Mouse (Mus musculus) lung, postnatal 0 days (tissue): ENCODE data around the gene Ythdc1. TPM values are rescaled to one million over a fixed set of nuclear protein-coding genes. Genes with fewer than 3 reads are reported as not detected.
"Not testable (repeated sequence)": the region's sequence is repeated elsewhere in the genome, so short reads cannot be mapped to it uniquely, and the experiment has no call there.

Source experiments
- ATAC-seq: fragments of 200-750 bp; cut with Nextera tagmentation; 2 replicates; pipeline ENCODE4 v1.8.0; 2017; ENCODE audit warnings: moderate library complexity
- DNase-seq: peaks from one replicate; pipeline ENCODE4 v3.0.0-alpha.2; 2016; ENCODE audit warnings: low spot score
- H3K27ac ChIP-seq: fragments of 300-500 bp; sonication (generic); 2 replicates; pipeline ENCODE4 v1.5.1; 2014; ENCODE audit warnings: antibody characterized with exemption, mild to moderate bottlenecking, low read length, mixed read lengths
- H3K27me3 ChIP-seq: fragments of 300-500 bp; sonication (generic); replicated peaks from 2 replicates; pipeline ENCODE4 v1.6.1; 2014; ENCODE audit warnings: low read length, mixed read lengths; ENCODE audit not compliant: insufficient read depth
- H3K36me3 ChIP-seq: fragments of 300-500 bp; sonication (generic); 2 replicates; pipeline ENCODE4 v1.6.1; 2014; ENCODE audit warnings: low read length, mixed read lengths; ENCODE audit not compliant: insufficient read depth
- H3K4me1 ChIP-seq: fragments of 300-500 bp; sonication (generic); 2 replicates; pipeline ENCODE4 v1.6.1; 2014; ENCODE audit warnings: antibody characterized with exemption, low read depth, low read length, mixed read lengths; ENCODE audit not compliant: insufficient read depth
- H3K4me2 ChIP-seq: fragments of 300-500 bp; sonication (generic); replicated peaks from 2 replicates; pipeline ENCODE4 v1.6.1; 2014; ENCODE audit warnings: low read depth, mild to moderate bottlenecking, low read length, moderate library complexity, mixed read lengths
- H3K4me3 ChIP-seq: fragments of 300-500 bp; sonication (generic); 2 replicates; pipeline ENCODE4 v1.5.1; 2014; ENCODE audit warnings: low read depth, low read length
- H3K9ac ChIP-seq: fragments of 300-500 bp; sonication (generic); replicated peaks from 2 replicates; pipeline ENCODE4 v1.6.1; 2014; ENCODE audit warnings: low read depth, mild to moderate bottlenecking
- H3K9me3 ChIP-seq: fragments of 300-500 bp; sonication (generic); 2 replicates; pipeline ENCODE4 v1.6.1; 2016; ENCODE audit warnings: low read length, mixed read lengths
- CTCF ChIP-seq: IDR thresholded peaks from 2 replicates; pipeline ENCODE4 v1.5.1; 2016; ENCODE audit warnings: antibody characterized with exemption, mild to moderate bottlenecking
- EP300 ChIP-seq: IDR thresholded peaks from 2 replicates; pipeline ENCODE4 v1.6.1; 2016; ENCODE audit warnings: antibody characterized with exemption, mild to moderate bottlenecking, control low read depth
- WGBS: fragments of 180-500 bp; shearing (Covaris S2); extraction: QIAGEN DNeasy Blood & Tissue Kit; methylation state at CpG from one replicate; pipeline ENCODE4 v1.1.7; 2014; 5-methylcytosine and 5-hydroxymethylcytosine counted together
- polyA plus RNA-seq: library from polyadenylated mRNA; unstranded; fragments of >200 nt; fragmentation: Nextera tagmentation; extraction: Ambion mirVana; gene quantifications from 2 replicates; pipeline ENCODE4 v1.2.1, GENCODE M21; 2015

Gene Ythdc1
- polyA plus RNA-seq, 1 experiment from 2014 or later, result 26.1 TPM

- H3K27me3 ChIP-seq, result no peaks in the 10 kb centered on the region
- H3K36me3 ChIP-seq, result no peaks in the 10 kb centered on the region
- 69% methylated on average over 1 of the region's 1 CpGs for WGBS
- H3K9me3 ChIP-seq, result no peaks in the 10 kb centered on the region
- H3K4me1 ChIP-seq, result no peaks in the 10 kb centered on the region
- no peak overlapping the region for H3K27ac ChIP-seq
- H3K4me3 ChIP-seq, result no peak overlapping the region
- ATAC-seq, result no peak
- peak; percentile 14 for DNase-seq
- no peak overlapping the region for H3K9ac ChIP-seq
- no peak for TF ChIP-seq CTCF
- no peak for TF ChIP-seq EP300
- H3K4me2 ChIP-seq, result no peak overlapping the region
These were observed 19.8 kb upstream of the Ythdc1 start for GRCm38 (mm10) chr5:86784205-86784604.

GRCm38 (mm10) chr5:86786798-86787197, 17.2 kb upstream of the Ythdc1 start:
- DNase-seq, result no peak
- WGBS, result 67% methylated on average over 1 of the region's 1 CpGs
- ATAC-seq, result no peak

GRCm38 (mm10) chr5:86789954-86790353, 14.1 kb upstream of the Ythdc1 start:
- ATAC-seq, result no peak
- TF ChIP-seq CTCF (peak; percentile 16; the same call in 1 of the 2 replicates), EP300 (no peak)
- no peaks in the 10 kb centered on the region for H3K36me3 ChIP-seq
- no peaks in the 10 kb centered on the region for H3K27me3 ChIP-seq
- no peak for DNase-seq
- H3K9ac ChIP-seq, result no peak overlapping the region
- H3K4me3 ChIP-seq, result no peak overlapping the region
- 0 out of 2 replicates have a peak overlapping the region, but pooled peaks have one; percentile 11 for H3K4me2 ChIP-seq
- H3K27ac ChIP-seq, result no peak overlapping the region
- no peaks in the 10 kb centered on the region for H3K9me3 ChIP-seq
- 40% methylated on average over 2 of the region's 2 CpGs for WGBS
- no peaks in the 10 kb centered on the region for H3K4me1 ChIP-seq

More at GRCm38 (mm10) chr5:86786798-86787197, 17.2 kb upstream of the Ythdc1 start:
- Histone ChIP-seq H3K27ac (no peak overlapping the region), H3K27me3 (no peaks in the 10 kb centered on the region), H3K9ac (no peak overlapping the region), H3K4me2 (no peak overlapping the region), H3K4me3 (no peak overlapping the region), H3K9me3 (no peaks in the 10 kb centered on the region), H3K36me3 (no peaks in the 10 kb centered on the region), H3K4me1 (no peaks in the 10 kb centered on the region)
- TF ChIP-seq CTCF (no peak), EP300 (no peak)

- H3K4me3 ChIP-seq, result no peak overlapping the region
- no peak for TF ChIP-seq CTCF
- no peak for TF ChIP-seq EP300
- DNase-seq (no peak), ATAC-seq (no peak)
- H3K4me2 ChIP-seq, result no peak overlapping the region
- H3K9me3 ChIP-seq, result no peaks in the 10 kb centered on the region
- H3K27ac ChIP-seq, result no peak overlapping the region
- no peak overlapping the region for H3K9ac ChIP-seq
- no peaks in the 10 kb centered on the region for H3K27me3 ChIP-seq
- H3K36me3 ChIP-seq, result no peaks in the 10 kb centered on the region
- H3K4me1 ChIP-seq, result no peaks in the 10 kb centered on the region
- WGBS, result 56% methylated on average over 4 of the region's 4 CpGs
These were observed 11.8 kb upstream of the Ythdc1 start for GRCm38 (mm10) chr5:86792249-86792648.

GRCm38 (mm10) chr5:86792807-86793206, 11.2 kb upstream of the Ythdc1 start:
- Histone ChIP-seq H3K27ac (no peak overlapping the region), H3K36me3 (no peaks in the 10 kb centered on the region), H3K27me3 (no peaks in the 10 kb centered on the region), H3K4me2 (no peak overlapping the region), H3K4me3 (no peak overlapping the region), H3K9ac (no peak overlapping the region), H3K4me1 (no peaks in the 10 kb centered on the region), H3K9me3 (no peaks in the 10 kb centered on the region)
- 54% methylated on average over 8 of the region's 8 CpGs for WGBS
- no peak for TF ChIP-seq CTCF
- no peak for TF ChIP-seq EP300
- ATAC-seq (no peak), DNase-seq (peak; percentile 17)

- Histone ChIP-seq H3K36me3 (peaks cover 8% of the 10 kb centered on the region), H3K4me1 (no peaks in the 10 kb centered on the region), H3K27me3 (no peaks in the 10 kb centered on the region), H3K4me3 (no peak overlapping the region), H3K9ac (no peak overlapping the region), H3K4me2 (no peak overlapping the region), H3K9me3 (no peaks in the 10 kb centered on the region), H3K27ac (no peak overlapping the region)
- WGBS, result 73% methylated on average over 3 of the region's 3 CpGs
- no peak for TF ChIP-seq EP300
- no peak for TF ChIP-seq CTCF
- no peak for ATAC-seq
- DNase-seq, result no peak
These were observed 12.8 kb downstream of the Ythdc1 start for GRCm38 (mm10) chr5:86816795-86817194.

GRCm38 (mm10) chr5:86836378-86836777, 32.4 kb downstream of the Ythdc1 start:
- 88% methylated on average over 4 of the region's 4 CpGs for WGBS
- not testable (repeated sequence) for ATAC-seq, DNase-seq

More at GRCm38 (mm10) chr5:86836378-86836777, 32.4 kb downstream of the Ythdc1 start:
- H3K4me1 ChIP-seq, H3K9me3 ChIP-seq, H3K4me2 ChIP-seq, H3K4me3 ChIP-seq, H3K9ac ChIP-seq, H3K27ac ChIP-seq, H3K27me3 ChIP-seq: not testable (repeated sequence)
- peaks cover 11% of the 10 kb centered on the region for H3K36me3 ChIP-seq
